Mouse (Mus musculus) heart, embryonic 13.5 days (tissue): ENCODE measurements around the gene Tmod1. TPM values are rescaled to one million over a fixed set of nuclear protein-coding genes. Genes with fewer than 3 reads are reported as not detected.
A peak's percentile ranks its signal among the peaks of the same experiment; 100 is the strongest.

Experiments used
- ATAC-seq: fragments of 200-750 bp; cut with Nextera tagmentation; 2 replicates; pipeline ENCODE4 v1.8.0; 2017; ENCODE audit warnings: moderate TSS enrichment; ENCODE audit not compliant: insufficient number of reproducible peaks, low FRiP score, low TSS enrichment; ENCODE audit errors: extremely low read depth
- H3K27ac ChIP-seq: fragments of 300-500 bp; sonication (generic); replicated peaks from 2 replicates; pipeline ENCODE4 v1.5.1; 2015; ENCODE audit warnings: moderate library complexity, mild to moderate bottlenecking, inconsistent platforms
- H3K27me3 ChIP-seq: fragments of 300-500 bp; sonication (generic); replicated peaks from 2 replicates; pipeline ENCODE4 v1.6.1; 2015; ENCODE audit warnings: mild to moderate bottlenecking, inconsistent platforms
- H3K36me3 ChIP-seq: fragments of 300-500 bp; sonication (generic); 2 replicates; pipeline ENCODE4 v1.6.1; 2015; ENCODE audit warnings: mild to moderate bottlenecking, inconsistent platforms
- H3K4me1 ChIP-seq: fragments of 300-500 bp; sonication (generic); 2 replicates; pipeline ENCODE4 v1.6.1; 2015; ENCODE audit warnings: inconsistent platforms
- H3K4me2 ChIP-seq: fragments of 300-500 bp; sonication (generic); 2 replicates; pipeline ENCODE4 v1.6.1; 2015; ENCODE audit warnings: inconsistent platforms, mild to moderate bottlenecking, moderate library complexity
- H3K4me3 ChIP-seq: fragments of 300-500 bp; sonication (generic); 2 replicates; pipeline ENCODE4 v1.5.1; 2015; ENCODE audit warnings: moderate library complexity, mild to moderate bottlenecking, inconsistent platforms
- H3K9ac ChIP-seq: fragments of 300-500 bp; sonication (generic); 2 replicates; pipeline ENCODE4 v1.6.1; 2015; ENCODE audit warnings: inconsistent platforms, mild to moderate bottlenecking, moderate library complexity
- H3K9me3 ChIP-seq: fragments of 300-500 bp; sonication (generic); 2 replicates; pipeline ENCODE4 v1.6.1; 2016; ENCODE audit warnings: inconsistent platforms
- WGBS: fragments of 180-500 bp; shearing (Covaris S2); methylation state at CpG from one replicate; pipeline ENCODE4 v1.1.7; 2015; ENCODE audit warnings: mixed read lengths; 5-methylcytosine and 5-hydroxymethylcytosine counted together
- polyA plus RNA-seq: library from polyadenylated mRNA; unstranded; fragments of >200 nt; fragmentation: Nextera tagmentation; extraction: Ambion mirVana; gene quantifications from 2 replicates; pipeline ENCODE4 v1.2.1, GENCODE M21; 2015

Gene Tmod1
- polyA plus RNA-seq, 1 experiment from 2014 or later, result 171 TPM

- no peak for ATAC-seq
- Histone ChIP-seq H3K27me3 (no peaks in the 10 kb centered on the region), H3K9me3 (no peaks in the 10 kb centered on the region), H3K4me3 (no peak overlapping the region), H3K36me3 (peaks cover 98% of the 10 kb centered on the region), H3K4me2 (no peak overlapping the region), H3K9ac (no peak overlapping the region), H3K4me1 (peaks cover 9% of the 10 kb centered on the region), H3K27ac (no peak overlapping the region)
- 55% methylated on average over 3 of the region's 3 CpGs for WGBS
Observed at GRCm38 (mm10) chr4:46111361-46111760, 72.6 kb downstream of the Tmod1 start.

- Histone ChIP-seq H3K27me3 (no peaks in the 10 kb centered on the region), H3K36me3 (peaks cover 98% of the 10 kb centered on the region), H3K9me3 (no peaks in the 10 kb centered on the region), H3K4me2 (no peak overlapping the region), H3K27ac (no peak overlapping the region), H3K9ac (no peak overlapping the region), H3K4me1 (peaks cover 5% of the 10 kb centered on the region; the same call in 1 of the 2 replicates), H3K4me3 (no peak overlapping the region)
- ATAC-seq, result no peak
- 67% methylated on average over 1 of the region's 1 CpGs for WGBS
Observed at GRCm38 (mm10) chr4:46115308-46115707, 76.6 kb downstream of the Tmod1 start.

- WGBS, result 69% methylated on average over 10 of the region's 10 CpGs
- no peak for ATAC-seq
- Histone ChIP-seq H3K27ac (peak overlapping the region; percentile 21), H3K4me3 (no peak overlapping the region), H3K9me3 (no peaks in the 10 kb centered on the region), H3K4me1 (0 out of 2 replicates have a peak, but pooled peaks cover 4% of the 10 kb centered on the region), H3K27me3 (no peaks in the 10 kb centered on the region), H3K9ac (no peak overlapping the region), H3K36me3 (peaks cover 99% of the 10 kb centered on the region), H3K4me2 (no peak overlapping the region)
Observed at GRCm38 (mm10) chr4:46116544-46117175, 77.9 kb downstream of the Tmod1 start.

- Histone ChIP-seq H3K27ac (peak overlapping the region; percentile 21; the same call in 1 of the 2 replicates), H3K27me3 (no peaks in the 10 kb centered on the region), H3K36me3 (peaks cover 99% of the 10 kb centered on the region), H3K4me1 (0 out of 2 replicates have a peak, but pooled peaks cover 4% of the 10 kb centered on the region), H3K4me2 (no peak overlapping the region), H3K4me3 (no peak overlapping the region), H3K9ac (no peak overlapping the region), H3K9me3 (no peaks in the 10 kb centered on the region)
- no peak for ATAC-seq
- WGBS, result 88% methylated on average over 4 of the region's 4 CpGs
Observed at GRCm38 (mm10) chr4:46117536-46117935, 78.8 kb downstream of the Tmod1 start.

- no peak overlapping the region for H3K27ac ChIP-seq
- 0 out of 2 replicates have a peak, but pooled peaks cover 4% of the 10 kb centered on the region for H3K4me1 ChIP-seq
- 86% methylated on average over 14 of the region's 14 CpGs for WGBS
- no peak overlapping the region for H3K4me3 ChIP-seq
- H3K36me3 ChIP-seq, result peaks cover 98% of the 10 kb centered on the region
- no peak overlapping the region for H3K4me2 ChIP-seq
- H3K9me3 ChIP-seq, result no peaks in the 10 kb centered on the region
- no peak overlapping the region for H3K9ac ChIP-seq
- no peak for ATAC-seq
- no peaks in the 10 kb centered on the region for H3K27me3 ChIP-seq
Observed at GRCm38 (mm10) chr4:46119514-46120094, 80.9 kb downstream of the Tmod1 start.

- no peaks in the 10 kb centered on the region for H3K27me3 ChIP-seq
- no peaks in the 10 kb centered on the region for H3K9me3 ChIP-seq
- H3K4me1 ChIP-seq, result 0 out of 2 replicates have a peak, but pooled peaks cover 4% of the 10 kb centered on the region
- H3K9ac ChIP-seq, result no peak overlapping the region
- no peak for ATAC-seq
- H3K4me2 ChIP-seq, result no peak overlapping the region
- no peak overlapping the region for H3K27ac ChIP-seq
- peaks cover 98% of the 10 kb centered on the region for H3K36me3 ChIP-seq
- 77% methylated on average over 3 of the region's 3 CpGs for WGBS
- H3K4me3 ChIP-seq, result no peak overlapping the region
Observed at GRCm38 (mm10) chr4:46120767-46121166, 82.0 kb downstream of the Tmod1 start.

- Histone ChIP-seq H3K4me2 (no peak overlapping the region), H3K4me3 (no peak overlapping the region), H3K27me3 (no peaks in the 10 kb centered on the region), H3K4me1 (no peaks in the 10 kb centered on the region), H3K36me3 (peaks cover 93% of the 10 kb centered on the region), H3K9ac (no peak overlapping the region), H3K9me3 (no peaks in the 10 kb centered on the region), H3K27ac (no peak overlapping the region)
- WGBS, result 92% methylated on average over 6 of the region's 6 CpGs
- ATAC-seq, result no peak
Observed at GRCm38 (mm10) chr4:46123358-46123757, 84.6 kb downstream of the Tmod1 start.

GRCm38 (mm10) chr4:46126541-46126940 is 87.8 kb downstream of the Tmod1 start:
- WGBS, result 44% methylated on average over 2 of the region's 2 CpGs
- Histone ChIP-seq H3K27me3 (no peaks in the 10 kb centered on the region), H3K36me3 (peaks cover 93% of the 10 kb centered on the region), H3K4me1 (no peaks in the 10 kb centered on the region), H3K27ac (no peak overlapping the region), H3K4me3 (no peak overlapping the region), H3K9ac (no peak overlapping the region), H3K9me3 (peaks cover 3% of the 10 kb centered on the region; the same call in 1 of the 2 replicates), H3K4me2 (no peak overlapping the region)
- ATAC-seq, result no peak

- H3K9me3 ChIP-seq, result peaks cover 3% of the 10 kb centered on the region; the same call in 1 of the 2 replicates
- H3K27me3 ChIP-seq, result no peaks in the 10 kb centered on the region
- H3K4me3 ChIP-seq, result no peak overlapping the region
- WGBS, result 85% methylated on average over 8 of the region's 8 CpGs
- no peak overlapping the region for H3K27ac ChIP-seq
- H3K9ac ChIP-seq, result no peak overlapping the region
- H3K4me1 ChIP-seq, result no peaks in the 10 kb centered on the region
- ATAC-seq, result no peak
- no peak overlapping the region for H3K4me2 ChIP-seq
- peaks cover 94% of the 10 kb centered on the region for H3K36me3 ChIP-seq
Observed at GRCm38 (mm10) chr4:46129311-46130004, 90.7 kb downstream of the Tmod1 start.

GRCm38 (mm10) chr4:46130221-46130620 is 91.5 kb downstream of the Tmod1 start:
- no peak overlapping the region for H3K27ac ChIP-seq
- no peak for ATAC-seq
- no peak overlapping the region for H3K4me3 ChIP-seq
- no peaks in the 10 kb centered on the region for H3K4me1 ChIP-seq
- H3K9ac ChIP-seq, result no peak overlapping the region
- no peaks in the 10 kb centered on the region for H3K27me3 ChIP-seq
- H3K9me3 ChIP-seq, result peaks cover 3% of the 10 kb centered on the region; the same call in 1 of the 2 replicates
- H3K36me3 ChIP-seq, result peaks cover 94% of the 10 kb centered on the region
- H3K4me2 ChIP-seq, result no peak overlapping the region
- 76% methylated on average over 3 of the region's 3 CpGs for WGBS

GRCm38 (mm10) chr4:46131791-46132190 is 93.1 kb downstream of the Tmod1 start:
- 88% methylated on average over 6 of the region's 6 CpGs for WGBS
- no peak overlapping the region for H3K4me3 ChIP-seq
- peaks cover 91% of the 10 kb centered on the region for H3K36me3 ChIP-seq
- no peak overlapping the region for H3K4me2 ChIP-seq
- no peak overlapping the region for H3K27ac ChIP-seq
- H3K9me3 ChIP-seq, result peaks cover 3% of the 10 kb centered on the region; the same call in 1 of the 2 replicates
- peaks cover 4% of the 10 kb centered on the region for H3K4me1 ChIP-seq
- ATAC-seq, result no peak
- no peak overlapping the region for H3K9ac ChIP-seq
- no peaks in the 10 kb centered on the region for H3K27me3 ChIP-seq
